Mouse (Mus musculus): ENCODE results near the gene Lurap1l. TPM values are rescaled to one million over a fixed set of nuclear protein-coding genes. Genes with fewer than 3 reads are reported as not detected.

Lurap1l gene
- total RNA-seq, 2 experiments from 2014 or later = 2.4 to 2.8 TPM

DNA sequence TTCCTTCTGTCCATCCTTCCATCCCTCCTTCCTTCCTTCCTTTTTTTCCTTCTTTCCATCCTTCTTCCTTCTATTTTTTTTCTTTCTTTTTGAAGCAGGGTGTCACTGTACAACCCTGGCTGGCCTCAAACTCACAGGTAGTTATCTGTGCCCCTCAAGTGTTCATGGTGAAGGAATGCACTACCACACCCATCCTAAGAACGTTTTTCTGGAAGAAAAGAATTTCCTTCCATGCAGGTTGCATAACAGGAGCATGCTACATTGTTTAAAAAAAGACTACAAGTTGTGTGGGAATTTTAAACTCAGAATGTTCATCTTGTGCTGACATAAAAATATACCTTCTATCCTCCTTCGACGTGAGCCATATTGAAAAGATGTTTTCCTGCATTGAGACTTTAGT, 7.4 kb downstream of the Lurap1l start:
- DNase-seq = no peak

DNA sequence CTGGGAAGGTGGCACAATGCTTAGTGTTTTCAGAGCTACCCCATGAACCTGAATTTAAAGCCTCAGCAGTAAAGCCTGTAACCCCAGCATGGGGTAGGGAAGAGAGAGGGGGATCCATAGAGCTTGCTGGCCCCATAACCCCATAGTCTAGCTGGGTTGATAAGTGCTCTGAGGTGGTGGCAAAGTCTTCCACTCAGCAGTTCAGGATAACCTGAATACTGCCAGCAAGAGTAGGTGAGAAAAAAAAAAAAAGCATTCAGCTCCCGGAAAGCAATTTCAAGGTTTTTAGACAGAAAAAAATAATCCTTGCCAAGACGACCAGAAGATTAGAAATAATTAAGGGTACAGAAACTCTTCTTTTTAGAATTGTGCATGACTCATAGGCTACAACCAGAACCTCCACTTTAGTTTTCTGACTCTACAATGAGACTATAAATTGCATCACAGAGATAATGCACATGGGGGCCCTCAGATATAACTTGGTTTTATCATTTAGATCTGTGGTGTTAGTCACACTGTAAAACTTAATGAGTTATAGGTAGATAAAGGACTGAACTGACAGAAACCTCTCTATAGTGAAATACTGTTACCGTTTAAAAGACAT, 8.2 kb downstream of the Lurap1l start:
- no peak for DNase-seq

DNA sequence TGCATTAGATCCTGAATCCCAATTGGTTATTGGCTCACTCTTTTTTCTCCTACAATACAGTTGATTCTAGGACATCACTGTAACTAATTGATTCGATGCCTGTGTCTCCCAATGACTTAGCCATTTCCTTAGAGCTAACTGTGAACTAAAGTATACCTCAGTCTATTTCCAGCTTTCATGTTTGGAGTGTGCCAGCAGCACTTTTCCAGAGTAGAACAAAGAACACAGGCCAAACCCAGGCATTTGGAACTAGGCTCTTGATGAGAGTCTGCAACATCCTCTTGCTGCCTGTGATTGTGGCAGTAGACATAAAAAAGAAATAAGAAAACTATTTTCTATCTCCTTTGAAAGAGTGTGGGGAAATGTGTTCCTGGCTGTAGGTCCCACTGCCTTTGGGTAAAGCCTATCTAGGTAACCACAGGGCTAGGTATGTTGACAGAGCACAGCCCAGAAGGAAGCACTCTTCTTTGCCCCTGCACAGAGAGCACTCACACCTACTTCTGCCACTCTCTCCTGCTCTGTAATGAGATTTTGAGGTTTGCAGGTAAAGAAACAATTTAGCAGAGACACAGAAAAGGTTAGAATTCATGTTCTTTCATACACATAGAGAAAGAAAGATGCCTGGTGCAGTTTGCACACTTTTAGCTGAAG, 8.9 kb downstream of the Lurap1l start:
- DNase-seq = no peak

DNA sequence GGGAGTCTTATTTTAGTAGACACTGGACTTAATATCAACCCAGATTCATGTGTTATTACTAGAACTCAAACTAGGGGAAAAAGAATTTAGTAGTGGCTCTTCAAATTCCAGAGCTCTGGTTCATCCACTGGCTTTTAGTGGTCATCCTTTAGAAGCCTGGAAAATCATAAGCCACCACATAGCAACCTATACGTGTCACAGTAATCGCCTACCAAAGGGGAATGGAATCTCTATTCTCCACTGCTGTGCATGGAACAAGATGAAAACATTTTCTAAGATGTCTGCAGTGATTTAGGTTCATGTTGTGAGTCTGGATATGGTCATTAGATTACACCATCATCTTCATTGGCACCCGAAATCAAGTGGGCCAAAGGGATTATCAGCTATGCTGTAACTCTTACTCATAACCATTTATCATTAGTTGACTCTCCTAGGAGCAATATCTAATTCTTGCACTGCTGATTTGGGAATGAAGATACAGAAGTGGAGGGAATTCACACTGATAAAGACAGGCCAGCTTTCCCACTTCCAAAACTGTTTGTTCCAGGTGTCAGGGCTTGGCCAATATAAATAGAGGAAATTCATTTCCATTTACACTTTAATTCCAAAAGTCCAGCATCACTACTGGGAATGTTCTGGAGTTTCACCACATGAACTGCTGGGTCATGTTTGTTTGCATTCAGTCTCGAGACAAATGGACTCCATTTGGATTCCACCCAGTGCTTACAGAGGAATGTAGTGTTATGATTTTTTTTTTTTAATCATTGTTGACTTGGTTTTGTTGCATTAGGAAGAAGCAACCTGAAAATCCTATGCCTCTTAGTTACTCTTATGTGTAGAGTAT, 11.4 kb downstream of the Lurap1l start:
- DNase-seq = no peak

DNA sequence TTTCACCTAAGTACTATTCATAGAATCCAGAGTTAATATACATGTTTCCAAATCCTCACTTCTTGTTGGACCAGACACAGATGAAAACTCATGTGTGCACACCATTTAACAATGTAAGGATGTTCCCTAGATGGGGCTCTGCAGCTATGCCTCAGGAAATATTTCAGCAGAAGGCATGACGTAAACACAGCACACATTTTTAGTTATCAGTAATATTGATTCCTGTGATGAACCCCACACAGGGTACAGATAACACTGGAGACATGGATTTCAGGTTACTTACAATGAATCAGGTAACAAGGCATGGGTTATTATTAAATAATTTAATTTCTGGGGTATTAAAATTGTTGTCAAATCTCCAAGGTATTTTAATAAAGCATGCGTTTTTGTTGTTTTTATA, 12.2 kb downstream of the Lurap1l start:
- DNase-seq = no peak

DNA sequence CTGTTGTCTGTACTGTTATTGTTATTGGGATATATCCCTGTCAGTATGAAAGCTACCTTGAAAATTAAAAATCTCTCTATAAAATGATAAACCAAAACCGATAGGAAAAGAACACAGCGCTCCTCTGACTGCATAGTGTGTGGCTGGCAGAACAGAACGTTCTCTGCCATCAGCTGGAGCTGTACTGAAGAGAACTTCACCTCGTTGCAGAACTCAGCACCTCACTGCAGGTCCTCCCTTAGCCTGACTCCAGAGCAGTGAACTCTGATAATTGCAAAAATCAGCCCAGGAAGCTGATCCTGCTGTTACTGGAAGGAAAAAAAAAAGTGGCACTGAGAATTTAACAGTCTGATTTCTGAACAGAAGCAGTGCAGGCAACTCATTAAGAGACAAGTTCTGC, 14.4 kb downstream of the Lurap1l start:
- no peak for DNase-seq

DNA sequence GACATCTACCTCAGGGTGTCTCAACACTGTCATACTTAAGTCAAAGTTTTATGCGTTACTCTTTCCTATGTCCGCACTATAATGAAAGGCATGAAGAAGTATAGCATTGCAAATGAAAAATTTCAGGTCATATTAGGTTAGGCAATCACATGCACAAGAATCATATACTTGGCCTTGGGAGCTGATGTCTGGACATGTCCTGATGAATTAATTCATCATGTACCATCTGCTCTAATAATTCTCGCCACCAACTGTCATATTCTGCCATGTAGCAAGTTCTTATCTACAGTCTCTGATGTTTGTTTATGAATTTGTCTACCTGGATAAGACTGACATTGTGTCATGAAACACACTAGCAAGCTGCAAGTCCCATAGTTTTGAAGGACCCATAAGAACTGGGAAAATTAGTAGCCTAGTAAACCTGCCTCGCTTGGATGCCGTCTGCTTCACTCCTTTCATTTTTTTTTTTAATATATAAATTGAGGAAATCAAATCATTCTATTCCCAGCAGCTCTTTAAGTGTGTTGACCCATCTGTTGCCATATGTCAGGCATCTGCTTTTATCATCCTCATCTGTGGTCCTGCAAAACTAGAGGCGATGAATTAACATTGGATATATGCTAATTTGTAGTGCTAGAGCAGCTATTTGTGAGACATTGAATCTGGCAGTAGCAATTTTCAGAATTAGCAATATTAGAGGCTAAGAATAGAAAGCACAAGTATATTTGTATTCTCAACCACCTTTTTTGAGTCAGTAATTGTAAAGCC, 15.5 kb downstream of the Lurap1l start:
- no peak for DNase-seq

DNA sequence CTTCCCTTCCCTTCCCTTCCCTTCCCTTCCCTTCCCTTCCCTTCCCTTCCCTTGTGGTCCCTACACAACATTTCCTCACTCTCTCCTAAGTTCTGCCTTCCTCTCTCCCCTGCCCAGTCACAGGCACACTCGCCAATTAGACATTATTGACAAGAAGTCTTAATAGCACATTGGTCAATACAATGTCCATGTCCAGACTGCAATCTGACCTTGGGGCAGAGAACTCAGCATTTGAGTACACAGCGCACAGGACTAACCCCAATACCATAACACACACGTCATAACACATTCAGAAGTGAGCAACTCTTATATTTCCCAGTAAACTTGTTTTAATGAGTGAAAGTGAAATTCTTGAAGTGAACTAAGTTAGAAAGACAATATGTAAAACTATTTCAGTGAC, 24.3 kb downstream of the Lurap1l start:
- DNase-seq = no peak

DNA sequence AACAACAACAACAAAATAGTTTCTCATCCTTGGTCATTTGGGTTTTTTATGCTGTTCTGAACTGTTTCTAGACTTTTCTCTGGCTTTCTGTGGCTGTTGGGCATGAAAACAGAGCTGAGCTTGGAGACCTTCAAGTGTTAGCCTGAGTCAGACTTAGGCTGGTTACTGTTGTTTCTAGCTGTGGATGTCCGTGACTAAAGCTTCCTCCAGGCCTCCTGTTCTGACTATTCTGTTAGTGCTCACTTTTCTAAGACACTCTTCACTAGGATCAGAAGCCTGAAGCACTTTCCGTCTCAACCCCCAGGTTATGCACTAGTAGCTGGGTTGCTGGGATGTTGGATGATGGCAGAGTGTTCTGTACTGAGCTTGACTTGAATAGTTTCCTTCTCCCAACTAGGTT, 28.7 kb downstream of the Lurap1l start:
- DNase-seq = no peak

DNA sequence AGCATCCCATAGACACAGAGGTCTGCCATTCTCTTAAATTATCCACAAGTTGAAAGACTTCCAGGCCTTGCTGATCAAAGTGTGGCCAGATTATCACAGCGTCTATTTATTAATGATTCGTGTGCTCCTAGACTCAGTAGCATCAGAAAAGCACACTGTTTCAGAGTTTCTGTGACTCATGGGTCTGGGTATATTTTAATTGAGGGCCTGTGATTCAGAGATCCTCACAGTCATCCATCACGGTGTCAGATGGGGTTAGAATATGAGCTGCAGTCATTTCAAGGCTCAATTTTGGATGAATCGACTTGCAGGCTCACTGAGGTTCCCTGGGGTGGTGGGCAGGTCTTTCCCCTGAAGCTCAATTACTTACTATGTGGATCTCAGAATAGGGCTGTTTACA, 30.5 kb downstream of the Lurap1l start:
- no peak for DNase-seq

DNA sequence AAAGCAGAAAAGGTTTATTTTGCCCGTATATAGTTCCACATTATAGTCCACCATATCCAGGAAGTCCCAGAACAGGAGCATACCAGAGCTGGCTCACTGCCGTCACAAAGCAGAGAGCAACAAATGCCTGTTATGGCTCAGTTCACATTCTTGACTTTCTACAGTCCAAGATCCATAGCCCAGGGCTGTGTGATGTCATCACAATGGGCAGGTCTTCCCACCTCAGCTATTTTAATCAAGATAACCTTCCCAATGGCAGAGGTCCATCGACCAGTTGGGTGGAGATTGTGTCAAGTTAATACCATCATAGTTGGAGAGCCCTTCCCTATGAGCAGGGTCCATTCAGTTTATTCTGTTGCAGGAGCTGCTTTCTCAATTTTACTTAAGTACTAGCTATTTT, 31.5 kb downstream of the Lurap1l start:
- no peak for DNase-seq

DNA sequence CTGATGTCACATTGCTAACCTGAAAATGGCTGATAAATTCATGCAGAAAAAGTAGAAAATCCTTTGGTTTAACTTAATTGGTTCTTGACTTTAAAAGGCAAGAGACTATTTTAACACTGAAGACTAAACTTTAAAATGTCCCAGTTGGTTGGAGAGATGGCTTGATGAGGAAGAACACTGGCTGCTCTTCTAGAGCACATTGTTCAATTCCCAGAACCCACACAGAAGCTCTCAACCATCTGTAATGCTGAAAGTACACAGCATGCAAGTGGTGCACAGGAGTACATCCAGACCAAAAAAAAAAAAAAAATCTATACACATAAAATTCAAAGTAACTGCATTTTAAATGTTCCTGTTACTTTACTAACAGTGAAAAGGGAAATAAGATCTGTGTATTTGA, 34.2 kb downstream of the Lurap1l start:
- no peak for DNase-seq

DNA sequence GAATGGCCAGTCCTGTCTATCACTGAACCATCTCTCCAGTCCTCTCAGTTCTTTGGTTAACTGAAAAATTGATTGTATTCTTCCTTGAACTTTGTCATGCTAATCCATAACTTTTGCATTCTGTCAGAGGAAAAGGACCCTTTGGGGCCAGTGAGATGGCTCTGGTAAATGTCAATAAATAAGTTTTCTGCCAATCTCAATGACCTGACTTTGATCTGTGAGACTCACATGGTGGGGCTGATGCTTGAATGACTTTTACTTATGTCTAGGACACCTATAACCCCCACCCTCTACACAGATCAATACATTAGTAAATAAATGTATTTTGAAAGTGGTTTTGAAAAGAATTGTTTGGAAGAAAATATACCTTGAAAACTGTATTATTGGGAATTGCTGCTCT, 38.7 kb downstream of the Lurap1l start:
- DNase-seq = no peak

DNA sequence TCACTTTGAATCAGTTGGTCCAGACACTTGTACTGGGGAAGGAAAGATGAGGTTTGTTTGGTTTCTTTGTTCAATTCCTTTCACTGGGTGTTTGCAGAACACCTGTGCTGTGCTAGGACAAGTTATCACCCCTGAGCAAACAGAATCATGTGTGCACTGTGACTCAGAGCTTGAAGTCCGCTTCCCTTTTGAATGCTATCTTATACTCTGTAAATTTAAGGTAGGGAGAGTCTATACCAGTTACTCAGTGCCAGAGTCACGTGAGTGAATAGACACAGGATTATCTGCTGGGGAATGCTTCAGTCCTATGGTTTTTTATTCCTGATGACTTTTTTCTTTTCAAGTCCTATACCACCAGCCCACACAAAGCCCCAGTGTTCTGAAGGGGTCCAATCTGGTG, 39.3 kb downstream of the Lurap1l start:
- no peak for DNase-seq

DNA sequence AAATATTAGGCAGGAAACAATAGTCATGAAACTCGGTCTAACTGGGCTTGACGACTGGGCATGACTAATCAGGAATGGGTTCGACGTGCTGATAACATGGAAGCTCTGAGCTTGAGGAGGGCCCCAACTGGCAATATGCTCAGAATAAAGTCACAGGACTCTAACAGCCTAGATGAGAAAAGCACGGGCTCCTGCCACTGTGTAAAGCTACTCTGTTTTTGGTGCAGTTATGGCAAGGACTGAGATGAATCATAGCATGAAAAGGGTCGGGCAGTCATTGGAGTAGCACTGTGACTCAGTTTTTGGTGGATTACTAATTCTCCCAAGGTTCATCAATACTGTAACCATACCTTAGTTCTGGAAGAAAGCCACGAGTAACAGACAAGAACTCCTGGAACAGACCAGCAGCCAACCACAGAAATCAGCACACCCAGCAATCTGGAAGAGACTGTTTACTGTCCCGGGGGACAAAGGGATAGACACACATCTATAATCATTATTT, 39.9 kb downstream of the Lurap1l start:
- DNase-seq = no peak

DNA sequence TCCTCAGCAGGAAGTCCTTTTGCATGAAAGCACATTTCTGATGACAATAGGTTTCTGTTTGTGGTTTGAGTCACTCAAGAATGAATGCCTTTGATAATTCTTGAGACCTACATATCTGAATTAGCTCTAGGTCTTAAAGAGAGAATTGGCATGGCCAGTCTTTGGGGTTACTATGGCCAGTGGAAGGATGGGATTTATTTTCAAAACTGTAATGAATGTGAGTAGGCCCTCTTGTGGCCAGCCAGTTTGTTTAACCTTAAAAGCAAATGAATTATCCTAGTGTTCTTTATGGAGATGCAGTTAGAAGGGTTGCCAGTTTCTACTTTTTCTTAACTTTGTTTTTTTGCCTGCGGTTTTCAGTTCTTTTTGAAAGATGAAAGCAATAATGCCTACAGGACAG, 42.2 kb downstream of the Lurap1l start:
- no peak for DNase-seq

DNA sequence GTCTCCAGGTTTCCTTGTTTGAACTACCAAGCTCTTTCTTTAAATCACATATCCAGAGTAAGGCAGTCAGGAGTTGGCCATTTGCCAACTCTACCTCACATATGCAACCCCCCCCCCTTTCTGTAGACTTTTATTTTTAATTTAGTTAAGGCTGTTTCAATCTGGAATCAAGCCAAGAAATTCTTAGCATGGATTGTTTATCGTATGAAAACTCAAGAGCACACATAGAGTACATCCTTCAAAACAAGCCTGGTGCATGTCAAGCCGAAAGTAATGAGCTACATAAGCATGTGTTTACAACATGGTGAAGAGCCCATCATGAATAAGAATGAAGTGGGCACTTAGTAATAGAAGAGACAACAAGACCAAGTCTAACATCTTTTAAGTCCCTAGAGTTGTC, 45.5 kb downstream of the Lurap1l start:
- DNase-seq = no peak

DNA sequence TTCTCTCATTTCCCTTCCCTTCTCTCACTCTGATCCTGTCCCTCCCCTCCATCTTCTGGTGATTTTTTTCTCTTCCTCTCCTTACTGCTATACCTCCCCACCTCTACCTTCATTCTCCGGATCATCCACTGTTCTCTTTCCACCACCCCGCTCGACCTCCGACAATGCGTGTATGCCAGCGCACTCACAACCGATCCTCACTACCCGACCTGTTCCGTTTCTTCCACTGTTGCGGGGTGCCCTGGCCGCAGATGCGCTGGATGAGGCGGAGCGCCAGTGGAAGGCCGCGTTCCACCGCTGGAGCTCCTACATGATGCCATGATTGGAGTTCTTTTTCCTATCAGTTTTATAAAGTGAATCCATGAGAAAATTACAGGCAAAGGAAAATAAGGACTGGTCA, 57.1 kb downstream of the Lurap1l start:
- no peak for DNase-seq

DNA sequence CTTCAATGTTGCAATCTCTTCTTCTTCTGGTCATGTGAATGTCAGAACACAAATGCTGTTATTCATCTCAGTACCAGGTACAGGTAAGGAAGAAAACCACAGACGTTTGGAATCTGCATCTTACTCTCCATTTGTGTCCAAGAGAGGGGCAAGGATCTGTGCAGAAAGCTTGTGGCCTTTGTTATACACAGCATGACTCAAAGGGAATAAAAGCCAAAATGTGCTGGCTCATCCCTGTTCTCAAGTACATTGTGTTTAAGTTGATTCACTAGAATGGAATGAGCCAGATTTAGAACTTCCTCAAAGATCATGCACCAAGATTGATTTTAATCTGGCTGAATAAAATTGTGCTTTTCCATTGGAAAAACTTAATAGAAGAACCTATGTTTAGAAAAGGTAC, 61.4 kb downstream of the Lurap1l start:
- DNase-seq = no peak

DNA sequence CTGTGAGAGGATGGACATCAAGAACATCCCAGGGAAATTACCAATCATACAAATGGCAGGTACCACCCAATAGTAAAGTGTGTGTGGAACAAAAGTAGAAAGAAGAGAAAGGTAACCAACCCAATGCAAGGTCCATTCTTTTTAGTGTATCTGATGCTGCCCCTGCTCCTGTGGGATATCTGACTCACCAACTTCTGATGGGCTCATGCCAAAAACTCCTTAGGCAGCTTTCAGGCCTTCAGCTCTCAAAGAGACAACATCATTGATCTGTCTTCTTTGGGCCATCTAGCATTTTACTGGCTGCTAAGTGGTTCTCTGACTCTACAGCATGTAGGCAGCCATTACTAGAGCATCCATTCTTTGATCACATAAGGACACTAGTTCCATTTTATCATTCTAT, 63.5 kb downstream of the Lurap1l start:
- DNase-seq = no peak

DNA sequence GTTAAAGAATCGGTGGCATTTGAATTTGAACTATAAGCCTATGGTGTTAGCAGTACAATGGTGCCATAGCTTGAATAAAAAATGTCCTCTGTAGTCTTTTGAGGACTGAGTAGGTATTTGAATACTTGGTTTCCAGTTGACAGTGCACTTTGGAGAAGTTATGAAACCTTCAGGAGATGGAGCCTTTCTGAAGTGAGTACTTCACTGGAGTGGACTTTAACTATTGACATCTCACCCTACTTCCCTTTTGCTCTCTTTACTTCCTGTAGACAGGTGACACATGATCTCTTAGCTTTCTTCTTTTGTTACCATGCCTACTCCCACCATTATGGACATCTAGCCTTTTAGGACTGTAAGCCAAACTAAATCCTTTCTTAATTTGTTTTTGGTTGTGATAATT, 80.4 kb downstream of the Lurap1l start:
- DNase-seq = no peak

DNA sequence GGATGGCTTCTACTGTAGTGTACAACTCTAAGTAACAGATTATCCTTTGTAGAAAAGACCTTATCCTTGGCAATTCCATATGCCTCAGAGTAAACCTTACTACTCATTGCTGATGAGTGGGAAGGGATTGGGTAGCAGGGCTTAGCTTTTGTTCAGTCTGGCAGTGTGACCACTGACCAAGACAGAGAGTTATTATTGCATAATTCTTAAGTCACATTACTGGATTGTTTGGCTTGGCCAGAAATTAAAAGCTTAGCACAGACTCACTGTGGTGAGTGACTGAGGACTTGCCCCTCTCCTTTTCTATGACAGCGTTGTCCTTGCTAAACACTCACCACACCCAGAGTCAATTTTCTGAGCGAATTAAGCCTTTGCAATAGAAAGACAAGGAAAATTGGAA, 93.1 kb downstream of the Lurap1l start:
- DNase-seq = no peak
